Mouse (Mus musculus): ENCODE measurements at regions not wholly inside any gene's neighbourhood (a gene's known extent, or its start where the extent isn't known, plus 50 kb on each side); places are given as distances from the start of the nearest gene placed in this dataset.
"Not testable (repeated sequence)": the region's sequence is repeated elsewhere in the genome, so short reads cannot be mapped to it uniquely, and the experiment has no call there.

GRCm38 (mm10) chr8:88064414-88065110, 54.0 kb upstream of the Cnep1r1 start:
- DNase-seq (ENCODE audit: low spot score): no peak

- not testable (repeated sequence) for DNase-seq (ENCODE audit: low spot score)
Observed at GRCm38 (mm10) chr8:88059107-88059506, 59.5 kb upstream of the Cnep1r1 start.

GRCm38 (mm10) chr8:88057686-88058234, 60.8 kb upstream of the Cnep1r1 start:
- peak; percentile 7 for DNase-seq (ENCODE audit: low spot score)

- DNase-seq (ENCODE audit: low spot score): no peak
Observed at GRCm38 (mm10) chr8:88050651-88051050, 67.9 kb upstream of the Cnep1r1 start.

- DNase-seq (ENCODE audit: low spot score): peak; percentile 6
Observed at GRCm38 (mm10) chr8:88049091-88049490, 69.5 kb upstream of the Cnep1r1 start.

GRCm38 (mm10) chr8:88045995-88046394, 72.6 kb upstream of the Cnep1r1 start:
- peak; percentile 32 for DNase-seq (ENCODE audit: low spot score)

GRCm38 (mm10) chr8:88039286-88039685, 79.3 kb upstream of the Cnep1r1 start:
- no peak for DNase-seq (ENCODE audit: low spot score)

GRCm38 (mm10) chr8:88037994-88038393, 78.6 kb upstream of the Zfp423 start:
- no peak for DNase-seq (ENCODE audit: low spot score)

GRCm38 (mm10) chr8:88033054-88033453, 73.7 kb upstream of the Zfp423 start:
- DNase-seq (ENCODE audit: low spot score): no peak

GRCm38 (mm10) chr8:88024496-88024895, 65.1 kb upstream of the Zfp423 start:
- DNase-seq (ENCODE audit: low spot score): no peak

- peak; percentile 32 for DNase-seq (ENCODE audit: low spot score)
Observed at GRCm38 (mm10) chr8:88023423-88023822, 64.0 kb upstream of the Zfp423 start.

- no peak for DNase-seq (ENCODE audit: low spot score)
Observed at GRCm38 (mm10) chr8:88022776-88023385, 63.5 kb upstream of the Zfp423 start.

GRCm38 (mm10) chr8:88019243-88020115, 60.1 kb upstream of the Zfp423 start:
- no peak for DNase-seq (ENCODE audit: low spot score)

- no peak for DNase-seq (ENCODE audit: low spot score)
Observed at GRCm38 (mm10) chr8:88018494-88018893, 59.1 kb upstream of the Zfp423 start.

- no peak for DNase-seq (ENCODE audit: low spot score)
Observed at GRCm38 (mm10) chr8:88012177-88012825, 52.9 kb upstream of the Zfp423 start.

- DNase-seq (ENCODE audit: low spot score): peak; percentile 26
Observed at GRCm38 (mm10) chr8:88010566-88010965, 51.2 kb upstream of the Zfp423 start.

- DNase-seq (ENCODE audit: low spot score): no peak
Observed at GRCm38 (mm10) chr8:88009878-88010277, 50.5 kb upstream of the Zfp423 start.
